Mouse (Mus musculus) urinary bladder, adult 2 months (tissue): ENCODE measurements at regions not wholly inside any gene's neighbourhood (a gene's known extent, or its start where the extent isn't known, plus 50 kb on each side); places are given as distances from the start of the nearest gene placed in this dataset.
A peak's percentile ranks its signal among the peaks of the same experiment; 100 is the strongest.

Source experiments
- DNase-seq: peaks from one replicate; pipeline ENCODE4 v3.0.0; 2022; ENCODE audit warnings: low spot score

DNA sequence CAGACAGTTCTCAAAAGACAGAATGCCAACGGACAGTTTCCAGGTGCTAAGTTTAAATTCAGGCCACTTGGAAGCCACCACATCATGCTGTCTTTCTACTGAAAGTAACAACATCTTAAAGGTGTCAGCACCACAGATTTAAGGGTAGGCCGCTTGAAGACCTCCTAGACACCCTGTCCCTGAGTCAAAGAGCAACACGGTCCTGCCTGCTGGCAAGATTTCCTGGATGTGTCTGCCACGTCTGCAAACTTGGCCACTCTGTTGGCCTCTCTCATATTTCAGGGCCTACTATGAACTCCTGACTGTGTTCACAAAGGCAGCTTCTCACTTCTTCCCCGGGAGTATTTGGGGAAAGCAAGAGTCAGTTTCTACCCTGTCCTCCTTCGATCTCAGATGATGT lies 194.7 kb upstream of the Esrrg start:
- DNase-seq = no peak

DNA sequence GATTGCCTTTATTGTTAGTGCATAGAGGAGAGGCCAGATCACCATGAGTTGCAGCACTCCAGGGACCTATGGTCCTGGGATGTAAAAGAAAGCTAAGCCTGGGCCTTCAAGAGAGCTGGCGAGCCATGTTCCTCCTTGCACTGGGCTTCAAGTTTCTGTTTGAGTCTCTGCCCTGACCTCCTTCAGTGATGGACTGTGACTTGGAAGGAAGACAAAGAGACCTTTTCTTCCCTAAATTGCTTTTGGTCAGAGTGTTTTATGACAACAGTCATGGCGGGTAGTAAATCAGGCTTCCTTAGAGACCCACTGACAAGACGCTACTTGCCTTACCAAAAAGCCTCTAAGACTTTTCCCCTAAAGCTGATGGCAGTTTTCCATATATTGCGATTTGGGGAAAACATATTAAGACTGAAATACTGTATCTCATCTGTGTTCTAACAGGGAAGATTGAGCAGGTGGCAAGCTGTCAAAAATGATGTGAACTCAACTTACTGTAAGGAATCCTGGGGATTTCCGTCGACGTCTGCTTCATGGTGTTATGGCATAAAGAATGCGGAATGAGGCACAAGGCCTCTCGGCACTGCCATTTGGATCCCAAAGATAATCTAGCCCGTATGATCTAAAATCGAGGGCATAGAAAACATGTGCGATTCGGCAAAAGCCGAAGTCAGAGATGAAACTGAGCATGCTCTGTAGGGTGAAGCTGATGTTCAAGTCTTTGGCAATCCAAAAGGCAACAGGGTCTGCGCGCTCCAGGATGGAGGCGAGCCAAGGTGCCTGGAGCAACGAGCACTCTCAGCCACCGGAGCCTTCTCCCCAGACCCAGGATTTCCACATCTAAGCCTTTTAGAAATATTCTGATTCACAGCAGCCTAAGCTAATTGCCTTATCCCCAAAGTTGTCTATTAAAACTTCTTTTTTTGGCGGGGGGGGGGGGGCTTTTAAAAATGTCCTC lies 190.1 kb upstream of the Esrrg start:
- DNase-seq = no peak

DNA sequence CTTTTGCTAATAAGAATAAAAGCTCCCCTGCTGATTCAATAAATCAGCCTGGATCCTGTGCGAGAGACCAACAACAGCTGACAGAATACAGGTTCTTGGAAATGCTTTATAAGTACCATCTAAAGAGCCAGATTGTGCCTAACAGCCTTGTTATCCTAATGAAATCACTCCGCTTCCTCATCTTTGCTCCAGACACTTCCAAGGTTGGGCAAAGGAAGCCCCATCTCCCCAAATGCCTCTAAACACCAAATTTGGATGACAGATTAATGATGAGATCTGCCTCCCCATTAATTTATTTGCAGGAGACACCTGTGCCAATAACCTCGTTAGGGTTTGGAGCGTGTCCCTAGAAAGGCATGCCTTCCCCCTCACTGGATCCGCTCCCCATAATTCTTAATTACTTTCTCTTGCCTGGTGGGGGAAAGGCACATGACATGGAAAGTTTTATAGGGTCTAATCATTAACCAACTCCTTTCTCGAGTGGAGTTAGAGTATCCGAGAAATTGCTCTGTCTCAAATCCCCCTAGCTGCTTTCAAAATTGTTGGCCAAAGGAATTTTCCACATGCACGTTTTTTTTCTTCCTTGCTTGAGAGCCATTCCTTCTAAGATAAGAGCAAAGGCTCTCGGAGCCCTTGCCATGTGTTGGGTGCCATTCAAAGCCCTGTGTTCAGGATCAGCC lies 179.9 kb upstream of the Esrrg start:
- no peak for DNase-seq

DNA sequence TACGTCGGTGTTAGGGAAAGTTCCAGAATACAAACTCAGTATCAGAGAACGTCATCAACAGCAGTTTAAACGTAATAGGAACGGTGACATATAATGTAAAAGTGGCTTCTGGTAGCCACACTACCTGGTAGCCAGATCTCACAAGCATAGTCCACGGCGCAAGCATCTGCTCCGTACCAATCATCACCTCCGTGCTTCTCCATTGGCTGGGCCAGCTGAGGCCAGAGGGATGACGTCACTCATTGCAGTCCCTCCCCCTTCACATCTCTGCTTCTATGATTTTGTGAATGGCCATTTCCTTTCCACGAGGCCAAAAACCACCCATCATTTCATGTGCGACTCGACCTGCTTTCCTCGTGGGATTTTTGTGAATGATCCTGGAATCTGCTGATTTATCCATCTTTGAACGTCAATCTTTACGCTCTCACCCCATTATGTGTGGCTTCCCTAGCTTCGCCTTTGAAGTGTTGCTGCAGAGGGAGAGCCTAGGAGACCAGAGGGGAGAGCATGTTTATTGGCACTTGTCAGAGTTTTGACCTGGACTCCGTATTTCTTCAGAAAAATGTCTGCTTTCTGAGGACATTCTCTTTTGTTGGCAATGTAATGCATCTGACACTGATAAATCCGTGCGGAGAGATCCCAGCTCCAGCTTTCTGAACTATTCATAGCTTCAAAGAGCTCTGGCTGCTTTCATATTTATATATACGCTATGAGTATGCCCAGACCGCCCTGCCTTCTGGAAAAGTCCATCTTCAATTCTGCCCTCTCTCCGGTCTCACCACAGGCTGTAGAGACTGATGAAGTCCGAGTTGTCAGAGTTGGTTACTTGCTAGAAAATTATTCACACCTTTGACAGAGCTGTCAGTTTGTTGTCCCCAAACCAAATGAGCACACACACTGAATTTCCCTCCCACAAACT lies 174.6 kb upstream of the Esrrg start:
- no peak for DNase-seq

DNA sequence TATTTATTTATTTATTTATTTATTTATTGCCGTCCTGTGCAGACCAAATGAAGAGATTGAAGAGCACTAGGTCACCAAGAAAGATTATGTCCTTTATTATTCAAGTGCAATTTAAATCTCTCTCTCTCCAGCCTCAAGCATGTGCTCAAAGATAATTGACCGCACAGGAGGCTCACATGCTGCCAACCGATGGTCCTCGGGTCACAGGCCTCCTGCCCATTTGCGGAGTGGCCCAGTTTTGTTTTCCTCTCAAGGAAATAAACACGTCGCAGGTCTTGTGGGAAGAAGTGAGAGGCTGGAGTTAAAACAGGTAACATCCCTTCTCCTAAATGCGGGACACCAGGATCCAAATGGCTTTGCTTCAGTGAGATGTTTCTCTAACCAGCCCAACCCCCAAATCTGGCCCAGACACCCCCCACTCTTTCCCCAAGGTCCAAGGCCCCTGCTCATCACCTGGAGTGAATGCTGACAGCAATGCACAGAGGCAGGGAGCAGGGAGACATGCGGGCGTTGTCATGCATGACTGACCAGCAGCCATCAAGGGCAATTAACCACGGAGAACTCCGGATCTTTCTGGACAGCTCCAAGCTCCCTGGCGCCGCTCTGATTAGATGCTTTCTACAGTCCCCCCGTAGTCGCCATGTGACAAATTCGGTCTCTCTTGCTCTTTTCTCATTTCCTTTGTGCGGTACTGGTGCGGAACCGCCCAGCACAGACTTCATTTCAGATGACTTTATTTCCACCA lies 169.2 kb upstream of the Esrrg start:
- DNase-seq = no peak

DNA sequence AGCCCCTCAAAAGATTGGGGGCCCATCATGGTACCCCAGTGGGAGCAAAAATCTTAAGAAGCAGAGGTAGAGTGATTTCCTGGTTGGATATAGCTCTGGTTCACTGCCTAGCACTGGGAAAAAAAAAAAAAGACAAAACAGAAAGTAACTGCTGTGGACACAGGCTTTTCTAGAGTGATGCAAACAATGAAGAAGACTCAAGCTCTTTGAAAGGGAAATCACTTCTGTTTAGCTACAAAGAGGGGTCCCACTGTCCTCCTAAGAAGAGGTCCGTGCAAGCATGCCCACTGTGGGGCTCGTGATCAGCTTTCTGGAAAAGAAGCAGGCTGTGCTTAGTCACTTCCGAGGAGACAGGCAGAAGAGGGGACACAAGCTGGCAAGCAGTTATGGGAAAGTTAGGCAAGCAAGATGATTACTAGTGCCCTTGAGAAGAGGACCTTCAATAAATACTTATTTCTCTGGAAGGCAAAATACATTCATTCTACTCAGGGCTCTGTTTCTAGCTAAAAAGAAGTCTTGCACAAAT lies 166.9 kb upstream of the Esrrg start:
- DNase-seq = no peak

DNA sequence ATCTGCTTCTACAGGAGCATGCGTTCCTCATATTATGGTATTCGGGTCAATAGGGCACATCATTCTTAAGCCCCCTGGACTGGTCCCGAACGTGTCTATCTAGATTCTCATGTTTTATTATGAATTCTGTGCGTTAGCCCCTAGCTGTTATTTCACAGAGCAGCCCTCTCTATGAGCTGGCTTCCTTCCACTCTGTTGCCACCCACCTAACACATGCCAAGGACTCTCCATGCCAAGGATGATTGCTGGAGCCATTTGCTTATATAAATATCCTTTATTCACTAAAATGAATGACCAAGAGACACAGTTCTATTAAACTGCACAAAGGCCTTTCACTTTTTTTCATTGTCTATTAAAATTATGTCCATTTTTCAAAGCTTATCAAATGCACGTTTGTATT lies 162.1 kb upstream of the Esrrg start:
- no peak for DNase-seq

DNA sequence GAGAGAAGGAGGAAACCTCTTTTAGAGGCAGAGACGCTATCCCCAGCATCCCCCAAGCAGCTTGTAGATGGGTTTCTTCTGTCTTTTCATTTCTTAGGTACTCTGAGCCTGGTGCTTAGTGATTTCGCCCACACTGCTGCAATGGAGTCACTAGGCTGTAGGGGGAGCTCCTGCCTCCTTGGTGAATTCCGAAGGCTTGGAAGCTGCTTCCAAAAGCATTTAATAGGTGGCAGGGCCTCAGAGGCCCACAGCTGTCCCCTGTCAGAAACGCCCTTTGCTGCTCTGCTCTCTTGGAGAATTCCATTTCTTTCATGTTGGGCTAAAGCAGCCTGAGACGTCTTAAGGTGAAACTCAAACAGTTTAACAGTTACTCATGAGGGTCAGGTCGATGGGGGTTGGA lies 160.4 kb upstream of the Esrrg start:
- DNase-seq = peak; percentile 28

DNA sequence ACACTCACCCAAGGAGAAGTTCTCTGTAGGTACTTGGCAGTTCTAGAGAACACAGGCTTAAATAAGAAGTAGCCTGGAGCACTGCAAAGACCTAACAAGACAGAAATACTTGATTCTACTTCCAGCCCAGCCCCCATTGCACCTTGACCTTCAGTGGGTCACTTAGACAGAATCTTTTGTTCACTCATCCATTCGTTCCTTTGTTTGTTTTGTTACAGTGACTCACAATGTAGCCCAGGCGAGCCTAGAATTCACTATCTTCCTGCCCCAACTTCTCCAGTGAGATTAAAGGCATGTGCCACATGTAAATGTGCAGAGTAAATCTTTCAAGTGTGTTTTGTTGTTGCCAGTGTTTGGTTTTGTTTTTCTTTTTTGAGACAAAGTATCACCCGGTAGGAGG lies 158.5 kb upstream of the Esrrg start:
- DNase-seq = no peak

DNA sequence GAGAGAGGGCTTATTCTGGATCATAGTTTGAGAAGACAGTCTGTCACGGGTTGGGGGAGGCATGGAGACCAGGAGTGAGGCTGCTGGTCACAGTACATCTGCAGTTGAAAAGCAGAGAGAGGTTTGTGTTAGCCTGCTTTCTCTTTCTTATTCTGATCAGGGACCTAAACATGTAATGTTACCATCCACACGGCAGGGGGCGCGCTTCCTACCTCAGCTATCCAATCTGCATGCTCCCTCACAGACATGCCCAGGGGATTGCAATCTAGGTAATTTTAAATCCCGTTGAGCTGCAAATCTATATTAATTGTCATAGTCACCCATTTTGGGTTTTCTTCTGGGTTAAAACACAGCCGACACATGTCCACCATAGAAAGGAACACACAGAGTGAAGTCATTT lies 156.4 kb upstream of the Esrrg start:
- DNase-seq = peak; percentile 24

DNA sequence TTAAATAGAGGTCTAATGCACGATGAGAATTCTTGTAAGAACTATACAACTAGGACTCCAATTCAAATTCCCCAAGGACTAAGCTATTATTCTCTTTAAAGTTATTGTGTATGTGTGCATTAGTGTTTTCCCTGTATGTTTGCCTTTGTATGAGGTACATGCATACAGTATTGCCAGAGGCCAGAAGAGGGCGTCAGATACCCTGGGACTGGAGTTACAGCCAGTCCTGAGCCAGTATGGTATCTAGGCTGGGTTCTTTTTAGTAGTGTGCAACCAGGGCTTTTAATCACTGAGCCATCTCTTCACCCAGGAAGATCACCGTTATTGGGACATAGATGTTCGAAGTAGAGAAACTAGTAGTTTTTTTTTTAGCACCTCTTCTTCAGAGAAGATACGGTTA lies 154.2 kb upstream of the Esrrg start:
- DNase-seq = no peak

DNA sequence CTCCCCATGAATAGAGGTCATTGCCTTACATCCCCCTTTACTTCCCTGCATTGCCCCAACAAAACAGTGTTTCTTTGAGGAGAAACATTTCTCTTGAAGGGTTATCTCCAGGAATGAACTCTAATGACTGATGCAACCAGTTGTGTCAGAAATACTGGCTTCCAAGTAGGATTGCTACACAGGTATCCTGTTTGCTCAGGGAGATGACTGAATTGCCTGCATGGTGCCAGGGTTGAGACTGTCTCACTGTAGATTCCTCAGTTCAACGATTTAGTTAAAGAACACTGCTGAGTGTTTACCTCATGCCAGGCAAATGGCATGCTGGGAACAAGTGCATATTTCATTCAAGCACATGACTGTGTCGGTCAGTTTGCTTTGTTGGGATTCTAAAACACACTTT lies 123.8 kb upstream of the Esrrg start:
- no peak for DNase-seq

DNA sequence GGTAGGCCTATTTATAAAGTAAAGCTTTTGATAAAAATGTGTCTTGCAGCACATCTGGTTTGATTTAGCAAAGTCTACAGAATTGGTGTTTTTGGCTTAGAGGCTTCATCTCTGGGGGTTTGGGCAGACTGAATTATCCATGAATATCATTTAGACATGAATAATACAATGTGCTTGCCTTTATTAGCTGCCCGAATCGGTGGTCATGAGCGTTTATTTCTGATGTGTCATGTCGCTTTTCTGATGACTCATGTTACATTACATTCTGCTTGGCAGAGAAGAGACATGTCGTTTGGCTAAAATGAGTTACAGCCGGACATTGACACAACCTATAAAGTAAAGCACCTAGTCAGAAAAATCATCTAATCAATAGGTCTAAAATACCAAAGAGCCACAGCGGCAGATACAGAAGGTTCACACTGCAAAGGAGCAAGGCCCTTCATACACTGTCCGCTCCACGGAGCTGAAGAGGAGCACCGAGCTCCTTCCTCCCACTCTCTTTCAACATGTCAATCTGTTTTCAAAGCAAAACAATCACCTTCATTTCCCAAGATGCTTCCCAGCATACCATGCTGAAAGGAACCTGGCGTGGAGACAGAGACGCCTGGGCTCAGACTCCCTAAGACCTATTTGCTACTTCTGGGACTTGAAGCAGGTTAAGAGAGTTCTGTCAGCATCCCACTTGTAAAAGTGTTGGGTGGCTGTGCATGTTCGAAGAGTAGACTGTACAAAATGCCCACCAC lies 120.5 kb upstream of the Esrrg start:
- no peak for DNase-seq

DNA sequence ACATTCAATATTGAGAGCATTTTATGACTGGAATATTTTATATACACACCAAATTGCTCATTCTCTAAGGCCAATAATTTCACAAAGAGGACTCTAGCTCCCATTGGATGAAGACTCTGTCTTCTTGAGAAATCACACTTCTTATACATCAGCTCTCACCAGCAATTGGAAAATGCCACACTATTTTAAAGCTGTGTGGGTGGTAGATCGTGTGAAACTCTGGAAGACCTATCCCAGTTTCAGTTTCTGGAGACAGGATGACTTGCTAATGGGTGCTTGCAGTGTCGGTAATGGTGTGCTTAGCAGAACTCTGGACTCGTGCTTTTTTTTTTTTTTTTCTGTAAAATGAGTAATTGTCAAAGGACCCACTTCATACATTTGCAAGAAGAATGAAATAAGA lies 119.1 kb upstream of the Esrrg start:
- no peak for DNase-seq

DNA sequence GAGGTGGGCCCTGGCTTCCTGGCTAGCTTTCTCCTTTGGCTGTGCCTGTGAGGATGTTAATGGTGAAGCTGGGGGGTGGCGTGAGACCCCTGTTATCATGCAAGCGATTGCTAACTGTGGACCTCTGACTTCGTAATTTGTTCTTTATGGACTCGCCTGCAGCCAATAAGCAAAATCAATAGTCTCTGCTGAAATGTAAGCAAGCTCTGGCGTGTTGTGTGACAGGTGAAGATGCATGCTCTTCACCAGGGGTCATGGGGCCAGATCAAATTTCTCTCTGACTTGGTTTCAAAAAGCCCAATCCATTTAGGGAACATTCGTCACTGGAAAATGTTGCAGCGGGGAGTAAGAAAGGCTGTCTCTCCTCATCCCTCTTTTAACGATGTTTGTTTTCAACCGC lies 103.2 kb upstream of the Esrrg start:
- no peak for DNase-seq

DNA sequence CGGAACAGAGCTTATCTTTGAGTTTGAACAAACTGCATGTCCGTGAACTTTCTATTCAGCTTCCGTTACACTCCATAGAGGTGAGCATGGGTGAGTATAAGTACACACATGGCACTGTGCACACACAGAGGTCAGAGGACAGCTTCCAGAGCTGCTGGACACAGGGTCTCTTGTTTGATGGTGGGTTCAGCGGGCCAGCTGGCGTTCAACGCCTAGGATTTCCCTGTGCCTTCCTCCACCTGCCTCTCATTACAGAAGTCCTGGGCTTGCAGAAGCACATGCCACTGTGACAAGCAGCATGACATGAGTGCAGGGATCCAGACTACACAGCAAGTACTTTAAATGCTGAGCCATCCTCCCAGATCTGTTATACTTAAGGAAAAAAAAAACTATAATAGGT lies 101.4 kb upstream of the Esrrg start:
- no peak for DNase-seq

DNA sequence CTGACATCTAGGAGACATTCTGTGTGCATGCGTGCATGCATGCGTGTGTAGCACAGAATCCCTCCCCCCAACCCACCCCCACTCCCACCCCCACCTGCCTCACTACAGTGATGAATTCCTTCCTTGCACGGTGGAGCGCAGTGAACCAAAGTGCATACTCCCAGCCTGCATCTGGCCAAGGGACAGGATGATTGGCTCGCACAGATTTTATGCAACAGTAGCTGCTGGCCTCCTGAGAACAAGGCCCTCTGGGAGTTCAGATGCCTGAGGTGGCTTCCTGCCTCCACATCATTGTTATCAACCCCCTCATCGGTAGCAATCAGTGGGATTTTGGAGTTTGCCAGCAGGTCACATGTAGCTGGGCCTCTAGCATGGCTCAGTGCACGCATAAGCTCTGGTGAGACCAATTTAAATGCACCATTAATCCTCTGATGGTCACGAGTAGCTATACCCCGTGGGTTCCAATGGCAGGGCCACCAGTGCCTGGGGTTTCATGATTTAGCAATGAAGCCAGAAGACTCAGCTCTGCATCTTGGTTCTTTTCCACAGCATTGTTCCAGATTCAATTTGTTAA lies 77.2 kb upstream of the Esrrg start:
- DNase-seq = no peak

DNA sequence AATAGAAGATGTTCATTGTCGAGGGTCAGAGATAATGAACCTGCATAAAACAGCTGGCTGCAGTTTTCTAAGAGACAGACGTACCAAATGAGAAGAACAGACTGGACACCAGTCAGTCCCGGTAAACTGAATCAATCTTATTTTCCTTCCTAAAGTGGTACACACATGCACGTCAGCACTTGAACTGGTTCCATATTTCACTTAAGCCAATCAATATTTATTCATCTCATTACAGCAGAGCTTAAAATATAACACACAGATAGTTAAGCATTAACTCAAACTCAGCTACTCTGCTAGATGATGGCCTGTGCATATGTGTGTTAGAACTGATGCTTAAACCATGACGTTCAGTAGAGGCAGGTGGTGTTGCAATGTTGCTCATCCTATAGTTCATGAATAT lies 72.3 kb upstream of the Esrrg start:
- no peak for DNase-seq

DNA sequence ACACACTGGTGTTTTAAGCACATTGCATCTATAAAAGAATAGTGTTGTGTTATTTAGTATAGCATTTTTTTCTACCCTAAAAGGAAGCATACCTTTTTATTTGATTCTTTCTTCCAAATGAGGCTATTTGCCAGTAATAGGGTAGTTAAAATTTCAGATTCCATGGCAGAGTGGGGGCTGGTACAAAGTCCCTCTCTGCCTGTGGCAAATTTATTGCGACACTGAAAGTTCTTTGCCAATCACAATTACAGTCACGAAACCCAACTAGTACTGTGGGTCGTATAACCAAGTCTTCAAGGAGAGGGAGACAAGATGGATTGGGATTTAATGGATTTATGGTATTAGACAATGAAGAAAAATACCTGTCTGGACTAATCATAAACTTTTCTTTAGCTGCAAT lies 51.9 kb upstream of the Esrrg start:
- no peak for DNase-seq
